Mouse (Mus musculus) right cerebral cortex, postnatal 14 days (tissue): ENCODE measurements around the gene Pacsin1.
A peak's percentile ranks its signal among the peaks of the same experiment; 100 is the strongest.
"Not testable (repeated sequence)": the region's sequence is repeated elsewhere in the genome, so short reads cannot be mapped to it uniquely, and the experiment has no call there.

Experiments
- DNase-seq: peaks from one replicate; pipeline ENCODE4 v3.0.0; 2022

The Pacsin1 gene

DNA sequence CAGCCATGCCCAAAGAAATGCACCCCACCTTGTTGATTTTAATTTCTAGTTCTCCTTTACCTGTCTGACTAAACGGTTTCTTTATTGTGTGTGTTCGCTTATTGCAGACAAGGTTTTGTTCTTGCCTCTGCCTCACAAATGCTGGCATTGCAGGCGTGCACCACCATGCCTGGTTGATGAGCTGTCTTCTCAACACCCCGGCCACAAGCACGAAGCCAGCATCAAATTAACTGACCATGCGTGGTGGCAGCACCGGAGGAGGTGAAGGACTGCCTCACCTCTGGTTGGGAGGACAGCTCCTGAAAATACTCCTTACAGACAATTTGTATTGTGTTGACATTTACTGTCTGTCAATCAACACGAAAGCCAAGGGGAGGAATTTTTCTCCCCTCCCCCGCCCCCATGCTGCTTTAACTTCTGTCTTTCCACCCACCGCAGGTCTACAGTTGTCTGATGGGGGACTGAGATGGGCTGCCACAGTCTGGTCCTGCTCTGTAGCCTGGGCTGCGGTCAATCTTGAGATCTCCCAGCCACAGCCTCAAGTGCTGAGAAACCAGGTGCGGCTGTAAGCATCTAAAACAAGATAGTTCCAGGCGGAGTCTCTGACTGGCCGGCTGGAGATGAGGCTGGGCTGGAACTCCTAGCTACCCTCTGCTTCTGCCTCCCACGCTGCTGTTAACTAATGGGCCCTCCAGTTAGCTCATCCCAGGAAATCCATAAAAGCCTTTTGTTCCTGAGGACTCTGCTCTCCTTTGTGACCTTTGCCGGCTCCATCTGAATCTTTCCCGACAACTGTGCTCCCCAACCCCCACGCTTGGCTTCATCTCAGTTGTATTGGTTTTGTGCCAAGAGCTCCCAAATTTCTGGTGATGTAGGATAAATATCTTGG lies 18.9 kb upstream of the Pacsin1 start, which contains the start of gene Rps10:
Rps10 (minus strand) TSS at position 538 of the 889 bp plus-strand sequence.
- DNase-seq: no peak

DNA sequence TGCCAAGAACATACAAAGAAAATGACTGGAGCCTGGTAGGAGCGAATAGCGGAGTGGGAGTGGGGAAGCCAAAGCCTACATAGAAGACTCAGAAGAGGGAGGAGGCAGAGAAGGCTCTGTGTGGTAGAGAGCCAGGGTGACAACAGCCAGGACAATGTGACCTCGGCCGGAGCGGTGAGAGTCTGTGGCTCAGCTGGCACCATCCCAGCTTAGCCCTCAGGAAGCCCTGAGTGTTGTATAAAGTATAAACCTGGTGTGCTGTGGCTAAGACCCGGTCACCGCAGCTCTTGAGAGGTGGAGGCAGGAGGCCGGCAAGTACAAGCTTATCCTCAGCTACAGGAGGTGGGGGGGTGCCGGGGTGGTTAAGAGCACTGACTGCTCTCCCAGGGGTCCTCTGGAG lies 18.0 kb upstream of the Pacsin1 start:
- DNase-seq: no peak

GRCm38 (mm10) chr17:27638921-27639332 lies 16.4 kb upstream of the Pacsin1 start:
- peak; percentile 65 for DNase-seq

GRCm38 (mm10) chr17:27639851-27640250 lies 15.5 kb upstream of the Pacsin1 start:
- DNase-seq: not testable (repeated sequence)

DNA sequence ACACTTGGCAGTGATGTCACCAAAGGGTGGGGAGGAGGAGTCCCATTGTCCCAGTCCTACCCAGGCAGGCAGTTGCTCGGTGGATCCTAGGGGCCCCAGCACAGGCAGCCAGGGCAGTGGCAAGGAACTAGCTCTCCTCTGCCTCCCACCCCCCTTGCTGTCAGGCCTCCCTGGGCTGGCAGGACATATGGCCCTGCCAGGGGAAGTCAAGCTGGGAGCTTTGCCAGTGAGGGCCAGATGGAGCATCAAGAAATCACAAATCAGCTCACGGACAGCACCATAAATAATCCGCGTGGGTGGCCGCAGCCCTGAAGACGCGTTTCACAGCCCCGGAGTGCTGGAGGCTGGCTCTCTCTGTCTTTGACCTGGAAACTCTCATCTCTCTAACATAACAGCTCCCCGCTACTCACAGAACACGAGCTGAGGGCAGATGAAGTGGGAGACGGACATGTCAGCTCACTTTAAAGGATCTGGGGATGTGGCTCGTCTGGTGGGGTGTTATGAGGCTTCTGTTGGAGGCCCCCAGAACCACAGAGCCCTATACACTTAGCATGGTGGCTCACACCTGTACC lies 12.7 kb upstream of the Pacsin1 start:
- DNase-seq: peak; percentile 83

GRCm38 (mm10) chr17:27643101-27643500 lies 12.2 kb upstream of the Pacsin1 start:
- peak; percentile 59 for DNase-seq

GRCm38 (mm10) chr17:27643756-27644155 lies 11.6 kb upstream of the Pacsin1 start:
- DNase-seq: no peak

- DNase-seq: no peak
These were observed 10.7 kb upstream of the Pacsin1 start for GRCm38 (mm10) chr17:27644572-27644971.

DNA sequence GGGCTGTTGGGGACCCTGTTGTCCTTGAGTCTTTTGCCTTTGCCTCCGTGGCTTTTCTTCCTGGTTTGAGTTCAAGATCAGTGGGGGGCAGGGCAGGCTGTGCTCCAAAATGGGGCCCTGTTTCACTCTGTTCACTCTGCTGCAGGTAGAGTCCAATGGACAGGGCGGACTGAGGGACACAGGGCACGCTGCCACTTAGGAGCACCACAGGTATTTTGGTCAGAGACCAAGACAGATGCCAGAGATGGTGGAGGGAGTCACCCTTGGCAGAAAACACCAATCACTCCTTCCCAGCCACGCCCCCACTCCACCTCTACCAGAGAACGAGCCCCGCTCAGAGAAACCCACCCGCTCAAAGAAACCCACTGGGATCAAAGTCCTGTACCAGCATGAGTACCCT lies 9.5 kb upstream of the Pacsin1 start:
- DNase-seq: no peak

DNA sequence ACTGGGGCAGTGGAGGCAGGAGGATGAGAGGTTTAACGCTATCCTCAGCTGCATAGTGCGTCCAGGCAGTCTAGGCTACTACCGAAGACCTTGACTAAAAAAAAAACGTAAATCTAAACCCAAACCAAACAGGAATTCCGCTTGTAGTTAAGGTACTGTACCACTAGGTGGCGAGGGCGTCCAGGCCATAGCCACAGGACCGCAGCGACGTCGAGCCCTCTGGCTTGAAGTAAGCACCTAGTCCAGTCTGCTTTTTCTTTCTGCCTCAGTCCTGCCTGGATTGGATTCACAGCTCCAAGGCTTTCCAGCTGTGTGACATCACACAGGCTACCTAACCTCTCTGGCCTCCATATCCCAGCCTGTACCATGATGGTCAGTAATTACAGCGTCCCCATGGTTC lies 5.1 kb upstream of the Pacsin1 start:
- no peak for DNase-seq

DNA sequence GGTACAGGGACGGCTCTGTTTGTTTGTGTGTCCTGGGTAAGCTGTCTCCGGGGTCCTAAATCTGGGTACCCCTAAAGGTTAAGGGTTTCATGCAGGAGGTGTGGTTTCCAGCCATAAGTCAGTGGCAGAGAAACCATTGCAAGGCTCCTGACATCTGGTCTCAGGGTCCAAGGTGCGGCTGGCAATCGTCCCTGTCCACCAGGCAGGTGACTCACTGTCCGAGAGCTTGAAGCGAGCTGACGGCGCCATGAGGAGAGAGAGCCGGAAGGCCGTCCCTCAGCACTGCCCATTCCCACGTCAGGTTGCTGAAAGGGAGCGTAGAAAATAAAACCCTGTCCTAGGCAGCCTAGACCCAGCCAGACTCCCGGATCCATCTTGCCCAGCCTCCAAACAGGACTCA lies 4.7 kb upstream of the Pacsin1 start:
- DNase-seq: no peak

- no peak for DNase-seq
These were observed 3.1 kb upstream of the Pacsin1 start for GRCm38 (mm10) chr17:27652046-27652790.

DNA sequence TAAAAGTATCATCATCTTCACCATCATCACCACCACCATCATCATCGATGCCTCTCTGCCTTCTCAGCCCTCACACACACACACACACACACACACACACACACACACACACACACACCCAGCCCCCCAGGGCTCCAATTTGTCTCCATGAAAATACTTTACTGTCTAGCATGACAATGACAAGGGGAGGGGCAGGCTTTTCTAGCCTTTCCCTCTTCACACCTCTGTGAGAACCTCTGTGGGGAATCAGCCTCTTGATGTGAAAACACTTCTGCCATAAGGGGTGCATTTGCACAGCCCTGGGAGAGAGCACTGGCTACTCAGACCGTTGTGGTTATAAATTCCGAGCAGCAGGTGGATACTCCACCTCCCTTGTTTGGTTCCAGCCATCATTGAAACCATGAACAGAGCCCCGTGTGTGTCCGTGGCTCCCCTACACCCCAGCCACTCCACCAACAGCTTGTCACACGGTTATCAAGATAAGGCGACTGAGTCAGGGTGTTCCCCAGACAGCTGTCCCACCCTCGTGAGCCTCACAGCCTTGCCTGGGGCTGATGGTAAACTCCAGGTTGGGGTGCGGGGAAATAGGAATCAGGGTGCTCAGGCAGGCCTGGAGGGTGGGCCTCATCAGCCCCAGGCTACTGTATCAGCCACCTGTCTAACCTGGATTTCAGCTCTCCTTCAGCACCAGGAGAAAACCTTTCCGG lies 1.9 kb upstream of the Pacsin1 start:
- DNase-seq: no peak

DNA sequence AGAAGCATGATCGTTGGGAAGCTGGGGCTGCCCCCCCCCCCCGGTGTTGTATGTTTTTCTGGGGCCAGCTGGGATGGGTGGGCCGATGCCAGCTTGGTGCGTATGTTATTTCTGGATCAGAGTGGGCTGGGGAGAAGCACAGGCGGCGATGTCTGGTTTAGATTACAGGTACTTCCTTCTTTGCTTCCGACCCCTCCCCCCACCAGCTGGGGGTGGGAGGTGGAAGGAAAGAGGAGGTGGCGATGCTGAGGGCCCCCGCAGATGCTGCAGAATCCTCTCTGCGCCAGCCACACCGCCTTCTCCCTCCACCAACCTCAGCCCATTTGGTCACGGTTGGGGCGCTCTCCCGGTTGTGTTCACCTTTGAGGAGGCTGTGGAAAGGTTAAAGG lies 696 bp downstream of the Pacsin1 start:
- DNase-seq: peak; percentile 82

DNA sequence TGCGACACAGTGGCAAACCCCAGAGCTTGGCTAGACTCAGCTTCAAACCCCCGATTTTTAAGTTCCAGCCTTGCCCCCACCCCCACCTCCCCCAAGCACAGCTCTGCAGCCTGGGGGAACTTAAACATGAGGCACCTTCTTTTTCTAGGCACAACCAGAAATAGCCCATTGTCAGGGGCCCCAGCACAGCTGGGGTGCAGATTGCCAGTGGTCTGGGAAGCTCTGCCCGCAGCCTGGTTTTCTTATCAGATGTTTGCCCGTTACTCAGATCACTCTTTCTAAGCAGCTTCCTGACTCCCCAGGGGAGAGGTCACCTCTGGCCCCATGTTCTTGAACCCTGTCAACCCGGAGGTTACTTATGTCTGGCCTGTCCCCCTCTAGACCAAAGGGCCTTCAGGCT lies 1.1 kb downstream of the Pacsin1 start:
- DNase-seq: no peak

GRCm38 (mm10) chr17:27657123-27657522 lies 1.8 kb downstream of the Pacsin1 start:
- no peak for DNase-seq

DNA sequence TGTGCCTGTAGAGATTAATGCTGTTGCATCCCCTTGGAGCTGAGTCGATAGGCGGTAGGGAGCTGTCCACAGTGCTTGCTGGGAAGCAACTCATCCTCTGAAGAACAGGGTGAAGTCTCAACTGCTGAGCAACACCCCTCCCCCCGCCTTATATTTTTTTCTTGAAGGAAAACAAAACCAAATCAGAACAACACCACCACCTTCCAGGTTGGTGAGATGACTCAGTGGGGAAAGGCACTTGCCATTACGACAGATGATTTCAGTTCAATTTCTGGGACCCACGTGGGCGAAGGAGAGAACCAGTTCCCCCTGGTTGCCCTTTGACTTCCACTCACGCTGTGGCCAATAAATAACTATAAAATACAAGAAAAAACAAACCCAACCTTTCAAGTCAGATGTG lies 3.5 kb downstream of the Pacsin1 start:
- DNase-seq: no peak

DNA sequence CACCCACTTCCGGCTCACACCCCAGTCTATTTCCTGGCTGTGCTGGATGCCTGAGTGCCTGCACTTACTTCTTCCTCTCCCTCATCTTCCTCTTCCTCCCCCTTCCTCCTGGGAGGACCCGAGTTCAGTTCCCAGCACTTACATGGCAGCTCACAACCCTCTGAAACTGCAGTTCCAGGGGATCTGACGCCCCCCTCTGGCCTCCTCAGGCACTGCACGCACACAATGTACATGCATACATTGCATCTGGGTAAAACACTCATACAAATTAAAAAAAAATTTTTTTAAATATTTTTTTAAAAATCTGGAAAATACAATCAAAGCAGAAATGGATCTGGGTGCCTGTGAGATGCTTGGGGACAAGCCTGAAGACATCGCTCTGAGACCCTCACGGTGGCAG lies 16.4 kb downstream of the Pacsin1 start:
- no peak for DNase-seq

DNA sequence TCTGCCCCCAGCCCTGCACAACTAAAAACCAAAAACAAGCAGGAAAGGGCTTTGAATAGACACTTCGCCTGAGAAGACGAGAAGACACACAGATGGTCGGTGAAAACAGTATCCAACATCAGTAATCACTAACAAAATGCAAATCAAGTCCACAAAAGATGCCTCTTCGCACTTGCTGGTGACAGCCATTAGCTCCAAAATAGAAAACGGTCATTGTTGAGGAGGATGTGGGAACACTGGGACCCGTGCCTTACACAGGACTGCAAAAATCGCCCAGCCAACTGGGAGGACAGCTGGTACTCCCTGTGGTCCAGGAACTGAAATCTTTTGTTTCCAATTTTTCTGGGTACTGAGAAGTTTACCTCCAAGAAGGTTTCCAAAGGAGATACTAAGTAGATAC lies 18.6 kb downstream of the Pacsin1 start:
- no peak for DNase-seq

- DNase-seq: peak; percentile 37
These were observed 20.1 kb downstream of the Pacsin1 start for GRCm38 (mm10) chr17:27675453-27675852.

DNA sequence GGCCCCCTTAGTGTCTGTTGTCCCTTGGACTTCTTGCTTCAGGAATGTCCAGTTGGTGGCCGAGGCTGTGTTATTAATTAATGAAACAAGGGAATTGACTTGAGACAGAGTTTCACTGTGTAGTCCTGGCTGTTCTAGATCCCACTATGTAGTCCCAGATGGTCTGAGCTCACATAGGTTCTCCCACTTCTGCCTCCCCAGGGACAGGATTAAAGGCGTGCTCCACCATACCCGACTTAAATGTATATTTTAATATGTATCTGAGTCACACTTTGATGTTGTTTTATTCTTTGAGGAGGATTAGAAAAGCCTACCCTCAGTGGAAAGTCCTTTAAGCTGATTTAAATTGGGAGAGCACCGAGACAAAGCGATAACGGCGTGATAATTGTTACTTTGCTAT lies 21.0 kb downstream of the Pacsin1 start:
- DNase-seq: no peak

DNA sequence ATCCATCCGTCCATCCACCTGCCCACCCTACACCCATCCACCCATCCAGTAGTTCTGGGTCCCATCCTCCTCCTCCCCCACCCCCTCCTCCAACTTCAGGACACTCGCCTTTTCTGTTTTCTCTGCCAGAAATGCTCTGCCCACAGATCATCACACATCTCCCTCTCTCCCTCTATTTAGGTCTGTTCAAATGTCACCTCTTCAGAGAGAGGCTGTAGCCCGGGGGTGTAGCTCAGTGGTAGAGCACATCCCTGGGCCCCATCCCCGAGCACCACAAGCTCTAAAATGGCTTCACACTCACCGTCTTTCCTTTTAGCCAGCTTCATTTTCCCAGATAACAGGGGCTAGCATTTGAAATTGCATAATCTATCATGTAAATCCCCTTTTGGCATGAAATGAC lies 22.4 kb downstream of the Pacsin1 start:
- no peak for DNase-seq
